Mouse (Mus musculus) cerebellum, postnatal 4 days (tissue): Measurements from ENCODE around the gene Dock3.

Experiments
- DNase-seq, 2 experiments: peaks; one replicate each; pipeline ENCODE4 v3.0.0; 2022; ENCODE audit warnings: low spot score in 2 of 2, mixed read lengths in 1 of 2

Gene Dock3

DNA sequence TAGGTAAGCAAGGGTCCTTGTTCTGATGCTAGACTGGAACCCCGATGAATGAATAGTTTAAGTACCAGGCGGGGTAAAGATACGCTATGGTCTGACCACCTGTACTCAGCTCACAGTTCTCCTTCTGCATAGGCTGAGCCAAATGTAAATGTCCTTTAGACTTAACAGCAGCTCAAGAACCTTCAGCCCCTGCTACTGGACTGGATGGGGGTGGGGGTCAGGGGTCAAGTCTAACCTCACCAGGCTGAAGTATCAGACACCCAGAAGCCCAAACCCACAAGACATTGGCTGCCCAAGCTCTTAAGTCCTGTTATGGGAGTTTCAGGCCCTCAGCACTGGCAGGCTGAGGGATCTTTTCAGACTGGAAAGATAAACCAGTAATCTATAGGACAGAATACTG, 343.4 kb downstream of the Dock3 start:
- no peak for DNase-seq

DNA sequence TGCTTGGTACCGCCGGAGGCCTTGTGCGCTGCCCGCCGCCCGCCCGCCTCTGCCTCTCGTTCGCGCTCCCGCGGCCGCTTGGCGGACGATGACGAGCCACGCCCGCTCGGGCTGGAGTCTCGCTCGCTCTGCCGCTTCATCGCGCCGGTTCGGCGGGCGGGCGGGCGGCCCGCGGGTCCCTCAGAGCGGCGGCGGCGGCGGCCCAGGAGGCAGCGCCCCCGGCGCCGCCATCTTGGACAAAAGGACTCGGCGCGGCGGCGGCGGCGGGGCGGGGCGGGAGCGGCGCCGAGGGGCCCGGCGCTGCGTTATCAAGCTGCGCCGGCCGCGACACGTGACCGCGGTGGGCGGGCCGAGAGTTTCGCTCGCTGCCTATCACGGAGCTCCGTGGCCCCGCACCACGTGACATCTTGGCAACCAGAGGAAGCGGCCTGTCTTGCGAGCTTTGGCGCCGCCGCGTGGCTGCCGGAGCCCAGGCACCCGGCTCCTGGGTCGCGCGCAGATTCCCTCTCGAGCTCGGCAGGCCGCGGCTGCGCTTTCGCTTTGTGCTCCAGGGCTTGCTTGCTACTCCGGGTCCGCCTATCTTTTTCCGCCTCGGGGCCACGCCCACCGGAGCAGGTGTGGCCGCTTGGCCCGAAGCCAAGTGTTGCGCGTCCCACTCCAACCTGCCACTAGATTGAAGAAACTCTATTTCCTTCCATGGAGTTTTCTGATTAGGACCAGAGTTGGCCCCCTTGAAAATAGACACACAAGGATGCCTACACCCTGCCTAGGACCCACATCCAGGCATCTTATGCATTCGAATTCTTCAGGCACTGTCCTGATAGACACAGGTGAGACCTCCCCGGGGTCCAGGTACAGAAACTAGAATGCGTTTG, 344.6 kb downstream of the Dock3 start, which contains the start of gene Rbm15b:
Gene Rbm15b, minus strand, starts transcription at position 601 of the 875 bp plus-strand sequence.
- peak; percentile 94 to 99 for DNase-seq

DNA sequence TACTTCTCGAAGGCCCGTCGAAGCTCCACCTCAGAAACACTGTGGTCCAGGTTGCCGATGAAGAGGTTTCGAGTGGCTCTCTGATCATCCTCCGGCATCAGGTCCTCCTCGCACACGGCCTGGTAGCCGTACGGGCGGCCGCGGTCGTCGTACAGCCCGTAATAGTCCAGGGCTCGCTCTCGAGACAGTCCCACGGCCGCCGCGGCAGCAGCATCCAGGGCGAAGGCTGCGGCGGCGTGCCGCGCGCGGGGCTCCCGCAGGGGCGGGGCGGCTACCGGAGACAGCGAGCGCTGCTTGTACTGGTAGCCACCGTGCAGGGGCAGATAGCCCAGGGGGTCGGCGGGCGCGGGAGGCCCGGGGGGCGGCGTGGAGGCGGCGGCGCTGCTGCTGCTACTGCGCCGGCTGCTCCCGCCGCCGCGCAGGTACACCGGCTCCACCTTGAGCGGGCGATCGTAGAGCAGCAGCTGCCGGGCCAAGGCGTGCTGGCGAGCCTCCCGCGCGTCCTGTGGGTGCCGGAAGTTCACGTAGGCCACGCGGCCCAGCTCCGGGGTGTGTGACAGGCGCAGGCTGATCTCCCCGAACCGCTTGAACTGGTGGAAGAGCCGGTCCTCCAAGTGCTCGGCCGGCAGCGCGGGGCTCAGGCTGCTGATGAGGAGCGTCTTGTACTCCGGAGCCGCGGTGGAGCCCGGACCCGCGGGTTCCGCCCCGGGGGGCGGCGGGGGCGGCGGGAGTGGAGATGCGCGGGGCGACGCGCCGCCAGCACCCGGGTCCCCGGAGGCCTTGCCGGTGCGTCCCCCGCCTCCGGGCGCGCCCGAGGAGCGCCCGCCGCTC, 345.6 kb downstream of the Dock3 start:
- peak in 1 of 2 experiments; percentile 52 for DNase-seq

DNA sequence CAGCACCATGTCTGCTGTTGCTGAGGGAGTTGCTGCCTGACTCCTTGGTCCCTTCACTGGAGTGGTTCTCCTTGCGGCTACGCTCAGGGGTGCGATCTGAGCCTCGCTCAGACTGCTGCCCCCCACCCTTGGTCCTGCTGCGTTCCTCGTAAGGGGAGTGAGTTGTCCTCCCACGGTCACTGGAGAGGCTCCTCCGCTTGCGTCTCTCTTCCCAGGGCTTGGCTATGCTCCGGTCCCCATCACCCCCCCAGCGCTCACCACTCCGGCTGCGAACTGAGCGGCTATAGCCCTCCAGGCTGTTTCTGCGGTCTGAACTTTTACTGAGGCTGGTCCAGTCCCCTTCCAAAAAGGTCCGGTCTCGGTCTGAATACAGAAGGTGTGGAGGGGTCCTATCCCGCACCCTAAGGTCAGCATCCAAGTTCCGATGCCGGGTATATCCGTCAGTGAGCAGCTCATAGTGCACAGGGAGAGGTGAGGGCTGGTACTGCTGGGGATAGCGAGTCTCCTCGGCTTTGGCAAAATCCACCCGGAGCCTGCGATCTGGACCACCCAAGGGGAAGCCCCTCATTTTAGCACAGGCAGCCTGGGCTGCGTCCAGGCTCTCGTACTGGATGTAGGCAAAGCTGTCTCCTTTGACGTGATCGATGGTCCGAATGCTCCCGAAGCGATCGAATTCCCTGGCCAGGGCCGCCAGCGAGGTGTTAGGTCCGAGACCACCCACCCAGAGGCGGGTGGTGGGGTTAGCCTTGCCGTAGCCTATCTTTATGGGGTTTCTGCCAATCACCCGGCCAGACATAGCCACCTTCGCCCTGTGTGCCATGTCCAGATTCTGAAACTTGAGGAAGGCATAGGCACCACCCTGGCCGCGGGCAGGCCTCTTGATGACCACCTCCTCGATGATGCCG, 346.5 kb downstream of the Dock3 start:
- no peak for DNase-seq

DNA sequence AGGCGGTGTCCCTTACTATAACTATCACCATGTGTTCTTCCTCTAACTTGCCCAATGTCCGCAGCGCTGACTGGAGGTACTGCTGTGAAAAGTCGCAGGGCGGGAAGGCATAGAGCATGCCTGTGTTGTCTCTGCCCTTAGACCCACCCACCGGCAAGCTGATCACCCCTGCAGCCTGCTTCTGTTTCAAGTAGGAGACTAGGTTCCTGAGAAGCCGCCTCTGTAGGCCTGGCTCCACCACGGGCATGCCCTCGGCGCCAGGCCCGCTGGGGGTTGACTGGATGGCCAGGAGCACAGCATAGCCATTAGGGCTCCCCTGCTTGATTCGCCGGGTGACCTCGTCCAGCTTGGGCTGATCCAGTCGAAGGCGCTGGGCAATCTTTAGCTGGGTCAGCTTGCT, 347.4 kb downstream of the Dock3 start:
- no peak for DNase-seq

DNA sequence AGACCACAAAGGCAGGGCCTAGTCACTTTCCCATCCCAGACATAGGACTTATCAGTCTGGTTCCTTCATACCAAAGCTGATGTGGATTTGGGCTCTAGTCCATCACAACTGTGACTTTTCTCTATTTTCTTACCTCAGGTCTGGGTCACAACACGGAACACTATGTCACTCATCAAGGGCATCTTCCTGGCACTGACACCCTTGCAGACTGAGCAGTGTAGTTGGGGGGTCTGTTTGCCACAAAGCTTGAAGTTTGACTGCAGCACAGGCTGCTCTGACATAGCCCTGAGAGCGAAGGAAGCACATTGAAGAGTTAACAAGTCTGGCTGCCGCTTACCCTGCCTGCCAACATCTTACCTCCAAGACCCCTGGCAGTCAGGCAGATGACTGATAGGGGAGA, 348.6 kb downstream of the Dock3 start:
- no peak for DNase-seq

DNA sequence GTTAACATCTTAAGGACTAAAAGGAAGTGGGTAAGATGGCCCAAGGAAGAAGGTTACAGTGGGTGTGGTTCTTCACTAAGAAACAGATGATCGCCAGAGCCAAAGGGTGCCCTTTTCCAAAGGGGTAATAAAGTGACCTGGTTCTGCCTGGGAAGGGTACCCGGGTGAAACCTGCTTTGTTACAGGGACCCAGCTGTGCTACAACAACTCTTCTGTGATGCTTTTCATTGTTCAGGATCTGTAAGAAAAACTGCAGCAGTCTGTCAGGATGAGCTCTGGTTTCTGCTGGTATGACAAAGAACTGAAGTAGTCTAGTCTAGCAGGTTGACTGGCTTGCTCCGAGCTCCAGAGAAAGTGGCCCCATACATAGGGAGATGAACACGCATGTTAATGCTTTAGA, 349.5 kb downstream of the Dock3 start:
- DNase-seq: no peak

DNA sequence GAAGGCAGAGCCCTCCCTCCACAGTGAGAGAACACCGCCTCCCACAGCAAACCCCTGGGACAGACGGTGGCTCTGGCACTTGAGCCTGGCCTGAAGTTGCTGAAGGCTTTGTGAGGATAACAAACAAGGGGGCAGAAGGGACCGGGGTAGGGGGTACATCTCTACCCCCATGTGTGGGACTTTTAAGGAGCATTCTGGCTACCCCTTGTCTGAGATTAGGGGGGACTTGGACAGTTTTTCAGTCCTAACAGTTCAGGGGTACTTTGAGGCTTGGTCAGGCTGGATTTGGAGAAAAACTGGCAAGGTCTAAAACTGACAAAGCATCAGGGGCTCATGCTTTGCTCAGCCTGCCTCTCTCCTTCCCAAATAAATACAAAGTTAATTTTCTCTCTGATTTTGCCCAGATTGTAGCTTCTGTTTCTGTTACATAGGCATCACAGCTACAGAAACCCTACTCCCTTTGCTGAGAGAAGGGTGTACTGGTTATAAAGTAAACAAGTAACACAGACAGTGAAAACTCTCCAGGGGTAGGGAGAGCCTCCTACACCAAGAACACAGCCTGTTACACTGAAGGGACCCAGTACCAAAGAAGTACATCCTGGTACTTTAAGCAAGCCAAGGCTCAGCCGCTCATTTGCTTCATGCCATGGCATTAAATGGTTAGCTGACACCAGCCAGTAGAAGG, 350.5 kb downstream of the Dock3 start:
- no peak for DNase-seq

DNA sequence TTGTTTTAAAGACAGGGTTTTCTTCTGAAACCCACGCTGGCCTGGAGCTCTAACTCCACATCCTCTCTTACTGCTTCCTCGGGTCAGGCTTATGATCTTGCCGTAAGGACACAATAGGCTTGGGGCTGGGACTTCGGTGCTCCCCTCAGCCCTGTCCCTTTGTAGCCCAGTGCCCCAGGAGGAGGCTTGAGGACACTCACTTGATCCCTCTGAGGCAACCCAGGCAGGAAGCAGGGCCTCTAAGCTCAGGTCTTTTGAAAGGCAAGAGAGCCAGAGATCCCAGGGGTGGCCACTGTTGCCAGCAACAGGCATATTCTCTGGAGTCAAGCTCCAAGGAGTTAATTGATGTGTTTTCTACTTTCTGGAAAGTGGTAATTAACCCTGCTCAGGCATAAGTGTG, 352.2 kb downstream of the Dock3 start:
- no peak for DNase-seq

DNA sequence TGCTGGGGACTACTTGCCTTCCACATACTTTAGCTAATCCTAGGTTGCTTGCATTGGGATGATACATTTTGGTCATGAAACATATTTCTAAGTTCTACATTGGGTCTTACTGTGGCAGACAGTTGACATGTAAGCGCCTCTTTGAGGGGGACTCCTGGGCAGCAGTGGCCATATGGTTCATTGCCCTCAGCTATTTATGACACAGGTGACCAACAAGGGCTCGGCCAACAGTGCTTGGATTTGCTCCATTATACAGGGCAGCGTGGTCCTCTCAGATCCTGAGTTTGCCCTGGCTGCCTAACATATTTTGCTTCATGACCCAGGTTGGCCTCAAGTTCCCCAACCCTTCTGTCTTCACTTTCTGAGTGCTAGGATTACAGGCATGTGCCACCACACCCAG, 355.0 kb downstream of the Dock3 start:
- DNase-seq: no peak

DNA sequence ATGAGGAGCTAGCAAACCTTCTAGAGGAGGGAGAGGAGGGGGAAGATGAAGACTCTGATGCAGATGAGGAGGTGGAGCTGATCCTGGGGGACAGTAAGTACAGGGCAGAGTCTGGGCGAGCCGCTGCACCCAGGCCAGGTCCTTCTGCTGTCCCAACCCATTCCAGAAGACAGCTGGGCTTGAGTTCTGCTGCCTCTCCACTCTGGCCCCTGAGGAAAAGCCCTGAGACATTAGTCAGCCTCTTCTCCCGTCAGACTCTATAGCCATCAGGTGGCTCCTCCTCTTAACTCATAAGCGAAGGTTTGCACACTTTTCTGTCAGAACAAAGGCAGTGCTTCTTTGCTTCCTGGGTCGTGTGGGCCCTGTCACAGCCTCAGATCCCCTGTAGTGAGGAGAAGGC, 357.5 kb downstream of the Dock3 start:
- DNase-seq: no peak

DNA sequence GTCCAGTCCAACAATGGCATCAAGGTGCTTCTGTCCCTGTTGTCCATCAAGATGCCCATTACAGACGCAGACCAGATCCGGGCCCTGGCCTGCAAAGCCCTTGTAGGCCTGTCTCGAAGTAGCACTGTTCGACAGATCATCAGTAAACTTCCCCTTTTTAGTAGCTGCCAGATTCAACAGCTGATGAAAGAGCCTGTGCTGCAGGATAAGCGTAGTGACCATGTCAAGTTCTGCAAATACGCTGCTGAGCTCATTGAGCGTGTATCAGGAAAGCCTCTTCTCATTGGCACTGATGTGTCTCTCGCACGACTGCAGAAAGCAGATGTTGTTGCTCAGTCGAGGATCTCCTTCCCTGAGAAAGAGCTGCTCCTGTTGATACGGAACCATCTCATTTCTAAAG, 373.7 kb downstream of the Dock3 start:
- no peak for DNase-seq

DNA sequence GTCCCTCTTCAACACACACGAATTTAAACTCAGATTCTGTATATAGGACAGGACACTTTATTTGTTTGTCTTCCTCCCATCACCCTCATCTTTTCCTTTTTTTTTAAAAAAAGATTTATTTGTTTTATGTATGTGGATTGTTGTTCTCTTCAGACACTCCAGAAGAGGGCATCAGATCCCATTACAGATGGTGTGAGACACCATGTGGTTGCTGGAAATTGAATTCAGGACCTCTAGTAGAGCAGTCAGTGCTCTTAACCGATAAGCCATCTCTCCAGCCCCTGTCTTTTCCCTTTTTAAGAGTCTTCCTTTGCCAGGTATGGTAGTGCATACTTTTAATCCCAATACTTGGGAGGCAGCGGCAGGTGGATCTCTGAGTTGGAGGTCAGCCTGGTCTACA, 375.0 kb downstream of the Dock3 start:
- no peak for DNase-seq
